Mouse (Mus musculus): ENCODE data around the gene Schip1. TPM values are rescaled to one million over a fixed set of nuclear protein-coding genes. Genes with fewer than 3 reads are reported as not detected.

Schip1 gene
- total RNA-seq, 2 experiments from 2014 or later: 284 to 288 TPM

GRCm38 (mm10) chr3:68657589-68658245 is 593.1 kb downstream of the Schip1 start:
- DNase-seq (ENCODE audit: low spot score in 2 of 2): no peak

GRCm38 (mm10) chr3:68659996-68660395 is 595.4 kb downstream of the Schip1 start:
- no peak for DNase-seq (ENCODE audit: low spot score in 2 of 2)

- peak in 1 of 2 experiments; percentile 47 for DNase-seq (ENCODE audit: low spot score in 2 of 2)
Observed at GRCm38 (mm10) chr3:68660538-68660937, 595.9 kb downstream of the Schip1 start.

GRCm38 (mm10) chr3:68662386-68662785 is 597.8 kb downstream of the Schip1 start:
- no peak for DNase-seq (ENCODE audit: low spot score in 2 of 2)

DNA sequence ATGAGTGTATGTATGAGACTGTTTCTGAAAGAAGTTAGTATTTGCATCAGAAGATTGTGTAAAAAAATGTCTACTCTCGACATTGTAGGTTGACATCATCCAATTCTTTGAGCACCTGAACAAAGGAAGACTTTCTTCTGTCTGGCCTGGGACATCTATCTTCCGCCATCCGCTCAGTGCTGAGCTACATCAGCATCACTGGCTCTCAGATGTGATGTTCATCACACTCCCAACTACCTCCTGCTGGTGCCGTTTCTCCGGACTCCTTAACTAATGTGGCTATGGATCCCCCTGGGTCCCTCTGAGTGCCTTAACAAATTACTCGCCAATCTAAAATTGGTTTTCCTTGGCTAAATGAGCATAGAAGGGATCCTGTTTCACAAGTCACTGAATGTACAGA is 599.7 kb downstream of the Schip1 start:
- no peak for DNase-seq (ENCODE audit: low spot score in 2 of 2)

GRCm38 (mm10) chr3:68666377-68666776 is 601.8 kb downstream of the Schip1 start:
- no peak for DNase-seq (ENCODE audit: low spot score in 2 of 2)

DNA sequence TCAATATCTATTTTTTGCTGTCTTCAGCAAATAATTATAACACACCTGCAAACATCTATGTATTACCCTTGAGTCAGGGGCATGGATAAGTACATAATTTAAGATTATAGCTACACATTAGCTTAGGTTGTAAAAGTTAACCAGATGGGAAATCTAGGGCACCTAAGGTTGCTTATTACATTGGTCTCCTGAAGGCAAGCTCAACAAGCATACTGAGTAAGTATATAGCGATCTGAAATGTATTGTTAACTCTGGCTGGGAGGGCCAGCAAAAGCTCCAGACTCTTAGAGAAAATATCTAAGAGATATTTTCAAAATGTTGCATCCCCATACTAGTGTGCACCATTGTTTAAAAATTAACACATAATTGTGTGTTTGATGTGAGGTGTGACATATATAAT is 603.2 kb downstream of the Schip1 start:
- DNase-seq (ENCODE audit: low spot score in 2 of 2): no peak

GRCm38 (mm10) chr3:68669418-68669974 is 604.9 kb downstream of the Schip1 start:
- DNase-seq (ENCODE audit: low spot score in 2 of 2): no peak

DNA sequence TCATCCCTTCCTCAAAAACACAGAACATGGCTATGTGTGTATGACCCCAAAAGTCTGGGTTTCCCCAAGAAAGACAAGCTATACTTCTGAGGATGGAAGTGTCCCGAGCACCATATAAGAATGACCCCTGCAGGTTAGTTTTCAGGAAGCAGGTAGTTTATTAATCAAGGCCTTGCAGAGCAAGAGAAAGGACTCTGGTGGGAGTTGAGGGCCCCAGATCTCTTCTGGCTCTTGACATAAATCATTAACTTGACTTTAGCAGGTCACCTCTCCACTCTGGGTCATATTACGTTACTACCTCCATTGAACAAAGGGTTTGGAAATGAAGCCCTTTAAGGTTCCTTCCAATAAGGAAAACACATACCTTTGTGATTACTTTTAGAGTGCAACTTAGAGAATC is 610.1 kb downstream of the Schip1 start:
- no peak for DNase-seq (ENCODE audit: low spot score in 2 of 2)

DNA sequence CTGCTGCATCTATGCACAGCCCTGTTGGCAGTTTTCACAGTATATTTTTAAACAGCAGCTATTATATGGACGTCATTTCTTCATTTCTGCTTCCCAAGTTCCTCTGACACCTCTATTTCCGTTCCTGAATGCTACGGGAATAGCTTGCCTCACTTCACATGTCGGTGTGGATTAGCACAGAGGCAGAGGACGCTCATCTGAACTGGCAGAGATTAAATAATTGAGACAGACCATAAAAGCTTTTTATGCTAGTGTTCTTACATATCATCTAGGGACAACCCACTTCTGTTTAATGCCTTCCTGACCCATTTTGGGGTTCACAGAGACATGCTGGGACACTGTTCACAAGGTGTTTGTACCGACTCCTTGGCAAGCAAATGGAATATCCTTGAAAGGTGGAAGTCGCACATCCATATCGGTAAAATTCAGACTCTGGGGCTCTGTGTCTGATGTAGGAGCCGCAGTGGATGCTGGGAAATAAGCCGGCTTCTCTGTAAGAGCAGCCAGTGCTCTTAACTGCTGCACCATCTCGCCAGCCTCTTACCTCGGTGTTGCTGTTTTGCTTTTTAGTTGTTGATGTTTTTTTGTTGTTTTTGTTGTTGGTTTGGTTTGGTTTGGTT is 610.7 kb downstream of the Schip1 start:
- DNase-seq (ENCODE audit: low spot score in 2 of 2): no peak

Other genes starting within 250 kb of the Schip1 start
- 1 to 10 TPM; 2.7 to 3.2 TPM for gene Iqcj, start 172.6 kb upstream of the Schip1 start, total RNA-seq (2021)
- 10 to 100 TPM; 12.3 to 13.2 TPM for gene Iqschfp, start 172.6 kb upstream of the Schip1 start, total RNA-seq (2021)